Mouse (Mus musculus) cerebellum, postnatal 10 days (tissue): ENCODE data around the gene Cabin1.

Experiments used
- DNase-seq, 2 experiments: peaks; one replicate each; pipeline ENCODE4 v3.0.0; 2021; ENCODE audit warnings: mixed read lengths in 2 of 2

The Cabin1 gene

DNA sequence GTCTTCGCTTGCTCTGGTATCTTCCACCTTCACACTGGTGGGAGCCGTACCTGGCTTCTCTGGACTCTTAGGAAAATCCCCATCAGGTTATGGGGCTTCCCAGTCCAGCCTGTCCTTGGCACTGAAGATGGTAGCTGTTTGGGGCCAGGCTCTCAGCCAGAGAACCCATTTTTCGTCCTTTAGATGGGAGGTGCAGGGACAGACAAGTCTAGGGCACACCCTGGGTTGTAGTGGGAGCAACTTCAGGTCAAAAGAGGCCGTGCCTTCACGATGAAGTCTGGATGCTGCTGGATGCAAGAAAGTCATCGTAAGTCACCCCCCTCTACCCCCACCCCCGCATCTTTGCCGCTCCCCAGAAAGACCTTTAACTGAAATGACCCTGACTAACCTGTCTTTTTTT lies 129.5 kb downstream of the Cabin1 start:
- DNase-seq, result peak in 1 of 2 experiments; percentile 8

GRCm38 (mm10) chr10:75633576-75634139 lies 130.5 kb downstream of the Cabin1 start:
- DNase-seq, result peak in 1 of 2 experiments; percentile 12

DNA sequence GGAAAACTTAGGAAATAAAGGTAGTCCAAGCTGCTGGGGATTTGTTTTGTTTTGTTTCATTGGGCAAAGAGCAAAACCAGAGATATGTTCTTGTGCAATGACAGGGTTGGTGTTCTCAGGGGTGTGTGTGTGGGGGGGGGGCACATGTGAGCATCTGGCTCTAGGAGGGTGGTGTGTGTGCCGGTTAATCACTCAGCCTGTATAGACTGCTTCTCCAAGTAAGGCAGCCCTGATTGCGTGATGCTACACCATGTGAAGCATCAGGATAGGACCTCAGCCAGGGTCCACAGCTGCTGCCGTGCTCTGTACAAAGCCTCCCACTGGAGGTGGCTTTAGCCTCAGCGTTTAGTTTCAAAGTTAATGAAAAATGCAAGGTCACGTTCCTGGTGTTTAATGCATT lies 131.1 kb downstream of the Cabin1 start:
- DNase-seq, result peak in 1 of 2 experiments; percentile 13

GRCm38 (mm10) chr10:75632633-75633032 lies 131.5 kb downstream of the Cabin1 start:
- peak in 1 of 2 experiments; percentile 20 for DNase-seq

- peak in 1 of 2 experiments; percentile 11 for DNase-seq
Measured at GRCm38 (mm10) chr10:75627490-75627889, 136.7 kb downstream of the Cabin1 start.

DNA sequence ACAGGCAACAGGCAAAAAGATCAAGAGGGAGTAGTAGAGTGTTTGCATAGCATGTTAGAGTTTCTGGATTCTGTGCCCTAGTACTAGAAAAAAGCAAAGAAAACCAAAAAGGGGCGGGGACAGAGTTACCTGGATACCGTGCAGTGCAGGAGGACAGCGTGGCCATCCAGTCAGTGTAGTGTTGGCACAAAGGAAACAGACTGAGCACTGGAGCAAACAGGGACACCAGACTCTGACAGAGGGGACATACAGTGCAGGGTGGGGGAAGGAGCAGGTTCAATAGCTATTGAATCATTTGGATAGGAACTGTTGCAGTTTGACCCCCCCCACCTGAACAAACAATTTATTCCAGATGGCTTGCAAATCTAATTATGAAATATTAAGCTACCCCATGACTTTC lies 137.2 kb downstream of the Cabin1 start:
- no peak for DNase-seq

DNA sequence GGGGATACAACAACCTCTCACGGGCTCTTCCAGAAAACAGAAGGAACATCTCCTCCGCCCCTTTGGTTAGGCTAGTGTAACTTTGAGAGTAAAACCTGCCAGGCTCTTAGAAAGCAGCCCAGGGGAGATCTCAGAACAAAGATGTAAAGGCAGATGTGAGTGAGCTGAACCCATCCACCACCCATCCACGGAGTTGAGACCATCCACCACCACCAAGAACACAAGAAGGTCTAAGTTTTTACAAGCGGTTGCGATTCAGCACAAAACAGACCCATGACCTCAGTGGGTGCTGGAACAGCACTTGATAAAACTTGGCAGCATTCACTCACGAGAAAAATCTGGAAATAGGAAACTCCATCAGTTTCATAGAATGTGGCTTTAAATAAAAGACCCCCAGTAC lies 138.2 kb downstream of the Cabin1 start:
- no peak for DNase-seq

- DNase-seq, result no peak
Measured at GRCm38 (mm10) chr10:75620818-75621217, 143.3 kb downstream of the Cabin1 start.

GRCm38 (mm10) chr10:75616044-75616443 lies 148.1 kb downstream of the Cabin1 start:
- DNase-seq, result no peak

DNA sequence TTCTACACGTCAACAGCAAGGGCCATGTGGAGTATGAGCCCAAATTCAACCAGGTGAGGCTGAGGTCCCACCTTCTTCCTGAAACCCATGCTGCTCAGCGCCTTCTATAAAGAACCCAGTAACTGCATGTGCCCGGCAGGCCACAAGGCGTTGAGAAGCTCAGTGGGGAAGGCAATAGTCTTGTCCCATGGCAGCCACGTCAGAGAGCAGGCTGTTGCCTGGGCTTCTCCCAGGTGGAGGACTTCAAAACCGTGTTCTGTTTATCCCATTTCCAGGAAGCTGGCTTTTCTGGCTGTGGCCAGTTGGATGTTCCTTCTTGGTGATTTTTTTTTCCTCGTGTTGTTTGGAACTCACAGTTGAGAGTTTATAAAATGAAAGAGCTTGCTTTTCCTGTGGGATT lies 153.7 kb downstream of the Cabin1 start:
- DNase-seq, result no peak

- DNase-seq, result no peak
Measured at GRCm38 (mm10) chr10:75608975-75609374, 155.2 kb downstream of the Cabin1 start.

DNA sequence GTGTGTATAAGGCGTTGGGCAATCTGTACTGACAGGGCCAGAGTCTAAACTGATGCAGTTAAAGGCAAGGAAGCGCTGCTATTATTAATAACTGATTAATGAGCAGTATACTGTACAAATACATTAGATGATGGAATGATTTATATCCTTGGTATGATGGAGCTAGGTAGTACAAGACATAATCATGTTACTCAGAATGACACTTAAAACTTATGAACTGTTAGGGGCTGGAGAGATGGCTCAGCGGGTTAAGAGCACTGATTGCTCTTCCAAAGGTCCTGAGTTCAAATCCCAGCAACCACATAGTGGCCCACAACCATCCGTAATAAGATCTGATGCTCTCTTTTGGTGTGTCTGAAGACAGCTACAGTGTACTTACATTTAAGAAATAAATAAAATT lies 156.9 kb downstream of the Cabin1 start:
- DNase-seq, result no peak

DNA sequence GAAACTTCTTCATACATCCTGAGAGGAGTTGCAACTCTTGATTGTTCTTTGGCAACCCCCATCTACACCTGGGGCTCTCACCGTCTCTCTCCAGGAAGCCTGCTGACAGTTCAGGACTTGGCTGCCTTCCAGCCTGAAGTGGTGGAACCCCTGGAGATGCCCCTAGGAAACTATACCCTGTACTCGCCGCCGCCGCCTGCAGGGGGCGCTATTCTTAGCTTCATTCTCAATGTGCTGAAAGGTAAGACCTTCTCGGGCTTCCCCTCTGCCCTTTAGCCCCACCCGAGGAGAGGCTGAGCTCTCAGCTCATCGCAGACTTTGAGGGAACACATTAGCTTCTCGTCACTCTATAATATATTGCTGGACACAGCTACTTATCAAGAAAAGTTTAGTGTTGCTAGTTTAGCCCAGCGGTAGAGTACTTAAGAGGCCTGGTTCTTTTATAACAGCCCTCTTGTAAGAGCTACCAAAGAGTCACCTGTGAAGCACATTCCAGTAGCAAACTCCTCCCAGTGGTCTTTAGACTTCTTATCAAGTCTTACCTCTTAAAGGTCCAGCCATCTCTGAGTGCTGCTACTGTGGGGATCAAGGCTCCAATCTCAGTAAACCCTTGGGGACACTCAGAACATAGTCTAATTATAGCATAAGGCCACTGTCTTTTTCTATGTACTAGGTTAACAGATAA lies 158.8 kb downstream of the Cabin1 start:
- DNase-seq, result no peak

GRCm38 (mm10) chr10:75600189-75600730 lies 163.9 kb downstream of the Cabin1 start:
- DNase-seq, result no peak
